Mouse (Mus musculus) bone marrow macrophage, adult 2 months (primary cell): ENCODE measurements around the gene Slc22a20.

ENCODE experiments used
- CTCF ChIP-seq: IDR thresholded peaks from 2 replicates; pipeline ENCODE4 v1.5.1; 2012; ENCODE audit warnings: low read depth, mild to moderate bottlenecking, low read length, moderate library complexity
- POLR2A ChIP-seq: IDR thresholded peaks from 2 replicates; pipeline ENCODE4 v1.6.1; 2012; ENCODE audit warnings: mild to moderate bottlenecking, low read depth, low read length, borderline replicate concordance

GRCm38 (mm10) chr19:5935266-5935665, 50.7 kb downstream of the Slc22a20 start:
- TF ChIP-seq CTCF = no peak
- TF ChIP-seq POLR2A = no peak
